Mouse (Mus musculus): ENCODE data around the gene Asah2.

- no peak for TF ChIP-seq POLR2A (IDR thresholded peaks at IDR 0.05; ENCODE audit: extremely low read depth, insufficient read depth, low read length)
- TF ChIP-seq CTCF (IDR thresholded peaks at IDR 0.05; ENCODE audit: extremely low read depth, insufficient read depth, low read length) = no peak
Observed at GRCm38 (mm10) chr19:32087736-32088470, 20.1 kb downstream of the Asah2 start.

Data from cortical plate, adult 2 months (tissue).